In the genomic region with DNA sequence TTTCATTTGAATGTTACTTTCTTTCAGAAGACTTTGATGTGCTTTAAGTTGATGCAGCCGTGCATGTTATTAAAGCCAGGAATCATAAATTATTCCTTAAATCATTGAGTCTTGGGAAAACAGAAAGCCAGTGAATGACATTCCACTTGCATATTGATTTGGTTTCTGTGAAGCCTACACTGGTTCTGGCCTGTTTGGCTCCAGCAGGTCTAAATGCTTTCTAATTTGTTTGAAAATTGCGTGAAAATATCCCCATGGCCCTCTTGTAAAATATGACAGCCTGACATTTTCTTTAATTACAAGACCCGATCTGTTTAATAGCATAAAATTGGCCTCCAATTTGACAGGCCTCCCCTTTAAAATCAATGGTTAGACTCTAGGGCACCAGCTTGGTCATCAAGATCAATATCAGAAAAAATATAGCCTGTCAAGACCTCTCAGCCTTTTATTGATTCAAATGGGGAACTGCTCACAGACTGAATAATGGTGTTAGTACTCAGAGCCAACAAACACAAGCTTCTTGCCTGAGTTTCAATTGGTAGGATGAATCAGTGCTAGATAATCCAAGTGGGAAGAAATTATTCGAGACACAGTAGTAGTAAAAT, we compare ENCODE assay signal across 29 mouse cellular contexts.
A peak's percentile ranks its signal among the peaks of the same experiment; 100 is the strongest.
DNase-seq lines count a peak whose midpoint lies in the region; ATAC-seq and TF ChIP-seq lines count a peak whose summit lies in the region.
"Had no signal": no experiment of that assay in that cellular context is flagged by ENCODE, and none has a peak within 500 bp of the region (broad histone marks: within the 10 kb centered on the region; RNA-seq: fewer than 3 reads in every experiment).

No protein-coding gene starts in this region.

- H3K4me1 ChIP-seq in forebrain, embryonic 16.5 days (replicated peaks; ENCODE audit: control insufficient read depth, insufficient read depth, low read length) = no peaks in the 10 kb centered on the region
- no peaks in the 10 kb centered on the region for H3K4me1 ChIP-seq in forebrain, embryonic 12.5 days
- H3K4me1 ChIP-seq in liver, adult 2 months (ENCODE audit: control insufficient read depth, insufficient read depth, low read length) = no peaks in the 10 kb centered on the region
- no peaks in the 10 kb centered on the region for H3K4me1 ChIP-seq in midbrain, embryonic 14.5 days (ENCODE audit: control insufficient read depth, insufficient read depth, low read length)
- H3K4me1 ChIP-seq: limb, embryonic 13.5 days; liver, embryonic 13.5 days; megakaryocyte, embryonic 14.5 days had no signal

- intact Hi-C loops in left cerebral cortex, postnatal 14 days (cut with DNase I) = no loop called here

- WGBS in forebrain, embryonic 16.5 days = 72% methylated on average over 4 of the region's 4 CpGs
- 73% methylated on average over 4 of the region's 4 CpGs for WGBS in forebrain, embryonic 12.5 days
- 70% methylated on average over 4 of the region's 4 CpGs for WGBS in liver, adult 2 months
- WGBS in midbrain, embryonic 14.5 days = 67% methylated on average over 4 of the region's 4 CpGs

- H3K36me3 ChIP-seq in forebrain, embryonic 16.5 days (ENCODE audit: control insufficient read depth, insufficient read depth) = no peaks in the 10 kb centered on the region
- H3K36me3 ChIP-seq in forebrain, embryonic 12.5 days (replicated peaks) = no peaks in the 10 kb centered on the region
- no peaks in the 10 kb centered on the region for H3K36me3 ChIP-seq in liver, adult 2 months (ENCODE audit: control insufficient read depth, insufficient read depth, low read length)
- H3K36me3 ChIP-seq in midbrain, embryonic 14.5 days (ENCODE audit: control insufficient read depth, insufficient read depth, low read length) = no peaks in the 10 kb centered on the region
- H3K36me3 ChIP-seq: forebrain, embryonic 15.5 days; limb, embryonic 13.5 days; liver, embryonic 13.5 days had no signal

- no peak overlapping the region for H3K9ac ChIP-seq in forebrain, embryonic 16.5 days (replicated peaks; ENCODE audit: low read depth, low read length)
- no peak overlapping the region for H3K9ac ChIP-seq in forebrain, embryonic 12.5 days
- H3K9ac ChIP-seq in liver, adult 2 months (ENCODE audit: low read depth, low read length) = no peak overlapping the region
- H3K9ac ChIP-seq in midbrain, embryonic 14.5 days (replicated peaks; ENCODE audit: low read length) = no peak overlapping the region
- H3K9ac ChIP-seq: forebrain, embryonic 15.5 days; limb, embryonic 13.5 days; liver, embryonic 13.5 days had no signal

- no peaks in the 10 kb centered on the region for H3K79me2 ChIP-seq in liver, adult 2 months (ENCODE audit: control insufficient read depth, insufficient read depth, low read length)

- ATAC-seq in forebrain, embryonic 16.5 days = peak; percentile 33; the same call in 1 of the 2 replicates
- no peak; the same call in 1 of the 2 replicates for ATAC-seq in forebrain, embryonic 12.5 days (ENCODE audit: low FRiP score)
- ATAC-seq in midbrain, embryonic 14.5 days (ENCODE audit: low FRiP score, low TSS enrichment) = 0 out of 2 replicates have a peak, but pooled peaks have one; percentile 46
- ATAC-seq: CD4-positive, CD25-positive, alpha-beta regulatory T cell, adult 4 months; forebrain, embryonic 15.5 days; intestine, embryonic 16.5 days; lung, postnatal 0 days had no signal

- peak; percentile 3 for DNase-seq in liver, adult 2 months (ENCODE audit: extremely low read depth, low read depth, low spot score)
- no peak for DNase-seq in liver
- peak; percentile 1 for DNase-seq in forelimb bud, embryonic 11.5 days (ENCODE audit: low read depth, low spot score)
- peak; percentile 37 for DNase-seq in midbrain, embryonic 14.5 days
- no peak for DNase-seq in left cerebral cortex, postnatal 14 days (ENCODE audit: low spot score in 2 of 2)
- DNase-seq: adrenal gland, postnatal 14 days; cerebellum, adult 11-12 months; cerebellum, adult 9-11 months; gastrocnemius, postnatal 36 days; heart, adult 18-20 months; heart, postnatal 36 days; kidney, adult 9 months; kidney, postnatal 25 days; liver, embryonic 13.5 days; lung, adult 18-20 months; lung, postnatal 4 days; thymus, adult 2 months; thymus, postnatal 36 days had no signal

- H3K9me3 ChIP-seq in forebrain, embryonic 16.5 days (ENCODE audit: control insufficient read depth, low read length) = no peaks in the 10 kb centered on the region
- no peaks in the 10 kb centered on the region for H3K9me3 ChIP-seq in forebrain, embryonic 12.5 days
- H3K9me3 ChIP-seq in midbrain, embryonic 14.5 days (ENCODE audit: control insufficient read depth, low read length) = no peaks in the 10 kb centered on the region
- H3K9me3 ChIP-seq: forebrain, embryonic 15.5 days; limb, embryonic 13.5 days; liver, embryonic 13.5 days; megakaryocyte, embryonic 14.5 days had no signal

- H3K4me2 ChIP-seq in forebrain, embryonic 16.5 days (ENCODE audit: low read length) = no peak overlapping the region
- no peak overlapping the region for H3K4me2 ChIP-seq in forebrain, embryonic 12.5 days
- H3K4me2 ChIP-seq in midbrain, embryonic 14.5 days (ENCODE audit: low read length) = no peak overlapping the region
- H3K4me2 ChIP-seq: forebrain, embryonic 15.5 days; heart, embryonic 11.5 days; limb, embryonic 13.5 days; liver, embryonic 13.5 days had no signal

- H3K4me3 ChIP-seq in forebrain, embryonic 16.5 days (replicated peaks; ENCODE audit: low read length) = no peak overlapping the region
- no peak overlapping the region for H3K4me3 ChIP-seq in forebrain, embryonic 12.5 days (replicated peaks)
- H3K4me3 ChIP-seq in liver, adult 2 months (ENCODE audit: insufficient read depth, low read depth, low read length) = no peak overlapping the region
- no peak overlapping the region for H3K4me3 ChIP-seq in midbrain, embryonic 14.5 days (replicated peaks; ENCODE audit: low read depth, low read length)
- H3K4me3 ChIP-seq: forebrain, embryonic 15.5 days; layer of hippocampus, adult 2 months; left cerebral cortex, adult 2 months; limb, embryonic 13.5 days; liver, embryonic 13.5 days; megakaryocyte, embryonic 14.5 days had no signal

- no peaks in the 10 kb centered on the region for H3K27me3 ChIP-seq in forebrain, embryonic 16.5 days (replicated peaks; ENCODE audit: control insufficient read depth, insufficient read depth, low read length)
- H3K27me3 ChIP-seq in forebrain, embryonic 12.5 days = no peaks in the 10 kb centered on the region
- no peaks in the 10 kb centered on the region for H3K27me3 ChIP-seq in liver, adult 2 months (ENCODE audit: control insufficient read depth, insufficient read depth, low read length)
- H3K27me3 ChIP-seq in midbrain, embryonic 14.5 days (ENCODE audit: control insufficient read depth, insufficient read depth, low read length) = no peaks in the 10 kb centered on the region
- H3K27me3 ChIP-seq: forebrain, embryonic 15.5 days; limb, embryonic 13.5 days; liver, embryonic 13.5 days; megakaryocyte, embryonic 14.5 days had no signal

- H3K27ac ChIP-seq in forebrain, embryonic 16.5 days (ENCODE audit: low read length) = no peak overlapping the region
- no peak overlapping the region for H3K27ac ChIP-seq in forebrain, embryonic 12.5 days
- no peak overlapping the region for H3K27ac ChIP-seq in liver, adult 2 months (replicated peaks; ENCODE audit: insufficient read depth, low read depth, low read length)
- H3K27ac ChIP-seq in midbrain, embryonic 14.5 days (replicated peaks; ENCODE audit: low read depth, low read length) = 0 out of 2 replicates have a peak overlapping the region, but pooled peaks have one; percentile 49
- H3K27ac ChIP-seq: forebrain, embryonic 15.5 days; layer of hippocampus, adult 2 months; left cerebral cortex, adult 2 months; limb, embryonic 13.5 days; liver, embryonic 13.5 days had no signal

- no peak for TF ChIP-seq POLR2A in liver, adult 2 months (IDR thresholded peaks at IDR 0.05; ENCODE audit: extremely low read depth, insufficient read depth, low read length)

- TF ChIP-seq CTCF in liver, adult 2 months (IDR thresholded peaks at IDR 0.05; ENCODE audit: low read depth, low read length) = no peak

Comparison
In these comparisons a context has a peak if more than half of its experiments do, and no peak if none do; other contexts are left out.
1. DNase-seq: peak in liver, adult 2 months (single experiment), forelimb bud, embryonic 11.5 days (single experiment) and midbrain, embryonic 14.5 days (single experiment); none in liver (single experiment) and left cerebral cortex, postnatal 14 days (0 of 2).